Mouse (Mus musculus) neural tube, embryonic 15.5 days (tissue): Measurements from ENCODE around the gene Gcnt1. TPM values are rescaled to one million over a fixed set of nuclear protein-coding genes. Genes with fewer than 3 reads are reported as not detected.

Experiments
- ATAC-seq: fragments of 200-750 bp; cut with Nextera tagmentation; 2 replicates; pipeline ENCODE4 v1.8.0; 2017; ENCODE audit warnings: mild to moderate bottlenecking, moderate TSS enrichment, moderate library complexity; ENCODE audit not compliant: low FRiP score
- H3K27ac ChIP-seq: fragments of 300-500 bp; sonication (generic); replicated peaks from 2 replicates; pipeline ENCODE4 v1.5.1; 2015; ENCODE audit warnings: mild to moderate bottlenecking, inconsistent platforms
- H3K27me3 ChIP-seq: fragments of 300-500 bp; sonication (generic); replicated peaks from 2 replicates; pipeline ENCODE4 v1.6.1; 2015; ENCODE audit warnings: inconsistent platforms
- H3K36me3 ChIP-seq: fragments of 300-500 bp; sonication (generic); 2 replicates; pipeline ENCODE4 v1.6.1; 2015; ENCODE audit warnings: inconsistent platforms
- H3K4me1 ChIP-seq: fragments of 300-500 bp; sonication (generic); 2 replicates; pipeline ENCODE4 v1.6.1; 2015; ENCODE audit warnings: inconsistent platforms
- H3K4me2 ChIP-seq: fragments of 300-500 bp; sonication (generic); 2 replicates; pipeline ENCODE4 v1.6.1; 2015; ENCODE audit warnings: inconsistent platforms, mild to moderate bottlenecking, moderate library complexity
- H3K4me3 ChIP-seq: fragments of 300-500 bp; sonication (generic); replicated peaks from 2 replicates; pipeline ENCODE4 v1.5.1; 2015; ENCODE audit warnings: mild to moderate bottlenecking, inconsistent platforms
- H3K9ac ChIP-seq: fragments of 300-500 bp; sonication (generic); replicated peaks from 2 replicates; pipeline ENCODE4 v1.6.1; 2015; ENCODE audit warnings: mild to moderate bottlenecking, inconsistent platforms
- H3K9me3 ChIP-seq: fragments of 300-500 bp; sonication (generic); replicated peaks from 2 replicates; pipeline ENCODE4 v1.6.1; 2016; ENCODE audit warnings: inconsistent platforms
- WGBS: fragments of 180-500 bp; shearing (Covaris S2); methylation state at CpG from one replicate; pipeline ENCODE4 v1.1.7; 2015; ENCODE audit warnings: mixed read lengths; 5-methylcytosine and 5-hydroxymethylcytosine counted together
- polyA plus RNA-seq: library from polyadenylated mRNA; unstranded; fragments of >200 nt; fragmentation: Nextera tagmentation; extraction: Ambion mirVana; gene quantifications from 2 replicates; pipeline ENCODE4 v1.2.1, GENCODE M21; 2015

Gcnt1 gene
- polyA plus RNA-seq, 1 experiment from 2014 or later = 0.74 TPM

GRCm38 (mm10) chr19:17289526-17289925 is 83.1 kb downstream of the Gcnt1 start:
- Histone ChIP-seq H3K27me3 (no peaks in the 10 kb centered on the region), H3K9ac (no peak overlapping the region), H3K4me2 (no peak overlapping the region), H3K4me1 (no peaks in the 10 kb centered on the region), H3K4me3 (no peak overlapping the region), H3K27ac (no peak overlapping the region), H3K36me3 (no peaks in the 10 kb centered on the region), H3K9me3 (no peaks in the 10 kb centered on the region)
- 86% methylated on average over 6 of the region's 6 CpGs for WGBS
- ATAC-seq = no peak

- Histone ChIP-seq H3K36me3 (no peaks in the 10 kb centered on the region), H3K27ac (no peak overlapping the region), H3K9me3 (no peaks in the 10 kb centered on the region), H3K4me3 (no peak overlapping the region), H3K9ac (no peak overlapping the region), H3K27me3 (no peaks in the 10 kb centered on the region), H3K4me2 (no peak overlapping the region), H3K4me1 (no peaks in the 10 kb centered on the region)
- no peak for ATAC-seq
- WGBS = 83% methylated on average over 7 of the region's 7 CpGs
Observed at GRCm38 (mm10) chr19:17286004-17286403, 86.6 kb downstream of the Gcnt1 start.

GRCm38 (mm10) chr19:17283317-17283716 is 89.3 kb downstream of the Gcnt1 start:
- no peaks in the 10 kb centered on the region for H3K9me3 ChIP-seq
- WGBS = 75% methylated on average over 3 of the region's 3 CpGs
- H3K27me3 ChIP-seq = no peaks in the 10 kb centered on the region
- no peak overlapping the region for H3K27ac ChIP-seq
- no peak overlapping the region for H3K4me3 ChIP-seq
- H3K9ac ChIP-seq = no peak overlapping the region
- H3K4me1 ChIP-seq = no peaks in the 10 kb centered on the region
- H3K4me2 ChIP-seq = no peak overlapping the region
- no peaks in the 10 kb centered on the region for H3K36me3 ChIP-seq
- ATAC-seq = no peak

- H3K9me3 ChIP-seq = no peaks in the 10 kb centered on the region
- no peak for ATAC-seq
- 92% methylated on average over 4 of the region's 4 CpGs for WGBS
- no peak overlapping the region for H3K27ac ChIP-seq
- no peaks in the 10 kb centered on the region for H3K4me1 ChIP-seq
- no peak overlapping the region for H3K4me2 ChIP-seq
- H3K27me3 ChIP-seq = no peaks in the 10 kb centered on the region
- H3K4me3 ChIP-seq = no peak overlapping the region
- H3K36me3 ChIP-seq = no peaks in the 10 kb centered on the region
- no peak overlapping the region for H3K9ac ChIP-seq
Observed at GRCm38 (mm10) chr19:17278381-17279051, 94.1 kb downstream of the Gcnt1 start.

Other genes with a start within 250 kb of the Gcnt1 start
- gene Rfk, start 21.2 kb upstream of the Gcnt1 start, polyA plus RNA-seq = 91.7 and 97.4 TPM in 2 replicates